Mouse (Mus musculus): ENCODE data around the gene Vtcn1.

DNA sequence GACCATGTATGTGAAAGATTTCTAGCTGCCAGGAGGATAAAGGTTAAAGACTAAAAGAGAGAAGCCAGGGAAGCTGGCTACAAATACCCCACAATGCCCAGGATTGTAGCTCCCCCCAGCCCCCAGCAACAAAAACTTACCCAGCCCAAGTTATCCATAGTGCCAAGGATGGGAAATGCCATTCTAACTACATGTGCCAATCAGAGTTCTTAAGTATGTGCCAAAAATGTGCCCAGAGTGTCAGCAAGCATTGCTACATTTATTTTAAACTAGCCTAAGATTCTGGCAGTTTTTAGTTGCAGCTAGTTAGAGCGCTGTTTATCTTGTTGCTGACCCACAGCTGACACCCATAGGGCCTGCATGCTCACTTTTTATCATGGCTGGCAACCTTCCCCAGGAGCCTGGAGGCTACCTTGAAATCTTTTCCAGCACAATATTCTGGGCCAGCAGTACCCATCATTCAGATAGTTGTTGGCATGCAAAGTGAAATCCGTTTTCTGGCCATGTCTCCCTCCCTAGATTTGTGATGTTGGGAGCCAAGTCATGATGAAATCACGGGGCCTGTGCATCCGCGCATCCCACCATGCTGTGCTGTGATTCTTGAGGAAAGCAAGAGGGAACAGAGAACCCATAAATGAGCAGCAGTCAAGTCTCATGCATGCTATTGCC lies 33.2 kb downstream of the Vtcn1 start:
- TF ChIP-seq CTCF (IDR thresholded peaks at IDR 0.05; ENCODE audit: control insufficient read depth, insufficient read depth, insufficient replicate concordance, low read depth, low read length) = no peak
- TF ChIP-seq POLR2A (IDR thresholded peaks at IDR 0.05; ENCODE audit: control insufficient read depth, low read depth, low read length) = no peak
